Mouse (Mus musculus) neural tube, postnatal 0 days (tissue): Measurements from ENCODE around the gene Btnl4. TPM values are rescaled to one million over a fixed set of nuclear protein-coding genes. Genes with fewer than 3 reads are reported as not detected.

Experiments
- polyA plus RNA-seq: library from polyadenylated mRNA; unstranded; fragments of >200 nt; fragmentation: Nextera tagmentation; extraction: Ambion mirVana; gene quantifications from 2 replicates; pipeline ENCODE4 v1.2.1, GENCODE M21; 2015

Btnl4 gene
- not detected in 2 replicates for polyA plus RNA-seq

GRCm38 (mm10) chr17:34477238-34478013 is at the start of gene Btnl4:
Gene Btnl4, minus strand, starts transcription at chr17:34477318.

GRCm38 (mm10) chr17:34517252-34517651 is 40.1 kb upstream of the Btnl4 start, which contains the start of gene Btnl6:
Gene Btnl6, minus strand, starts transcription at chr17:34517352.

Other genes with a start within 250 kb of the Btnl4 start
- 0.14 and 0.19 TPM in 2 replicates for gene H2-Ob, start 238.4 kb downstream of the Btnl4 start, polyA plus RNA-seq
- gene H2-Ab1, start 219.6 kb downstream of the Btnl4 start, polyA plus RNA-seq, result 2.7 and 3.5 TPM in 2 replicates
- gene H2-Aa, start 189.5 kb downstream of the Btnl4 start, polyA plus RNA-seq, result 0.41 and 0.74 TPM in 2 replicates
- gene H2-Eb1, start 171.5 kb downstream of the Btnl4 start, polyA plus RNA-seq, result 3.2 and 4.3 TPM in 2 replicates
- gene H2-Eb2, start 151.7 kb downstream of the Btnl4 start, polyA plus RNA-seq, result 0.13 and 0.26 TPM in 2 replicates
- not detected in 2 replicates for gene Btnl2, start 122.5 kb downstream of the Btnl4 start, polyA plus RNA-seq
- gene Btnl1, start 100.2 kb downstream of the Btnl4 start, polyA plus RNA-seq, result not detected in 2 replicates
- gene BC051142, start 78.5 kb downstream of the Btnl4 start, polyA plus RNA-seq, result 5.3 and 6.1 TPM in 2 replicates
- not detected in 2 replicates for gene Btnl6, start 40.0 kb upstream of the Btnl4 start, polyA plus RNA-seq
- gene Notch4, start 87.0 kb upstream of the Btnl4 start, polyA plus RNA-seq, result 4.4 and 6.3 TPM in 2 replicates
- gene Gpsm3, start 112.5 kb upstream of the Btnl4 start, polyA plus RNA-seq, result 5.5 and 6.8 TPM in 2 replicates
- 8.9 and 10.0 TPM in 2 replicates for gene Pbx2, start 113.9 kb upstream of the Btnl4 start, polyA plus RNA-seq
- 1.5 and 2.5 TPM in 2 replicates for gene Ager, start 120.5 kb upstream of the Btnl4 start, polyA plus RNA-seq
- gene Rnf5, start 126.4 kb upstream of the Btnl4 start, polyA plus RNA-seq, result 231 and 242 TPM in 2 replicates
- gene Agpat1, start 126.9 kb upstream of the Btnl4 start, polyA plus RNA-seq, result 109 and 123 TPM in 2 replicates
- 23.9 and 34.3 TPM in 2 replicates for gene Egfl8, start 138.7 kb upstream of the Btnl4 start, polyA plus RNA-seq
- 20.3 and 21.8 TPM in 2 replicates for gene Ppt2, start 151.2 kb upstream of the Btnl4 start, polyA plus RNA-seq
- 7.6 and 8.8 TPM in 2 replicates for gene Prrt1, start 152.2 kb upstream of the Btnl4 start, polyA plus RNA-seq
- gene Fkbpl, start 167.4 kb upstream of the Btnl4 start, polyA plus RNA-seq, result 14.2 and 16.1 TPM in 2 replicates
- gene Atf6b, start 169.8 kb upstream of the Btnl4 start, polyA plus RNA-seq, result 73.3 and 80.3 TPM in 2 replicates
- 0.84 and 1.1 TPM in 2 replicates for gene Tnxb, start 193.2 kb upstream of the Btnl4 start, polyA plus RNA-seq